Mouse (Mus musculus) common myeloid progenitor, adult 5-6 weeks (primary cell): ENCODE data around the gene Fcgr1. TPM values are rescaled to one million over a fixed set of nuclear protein-coding genes. Genes with fewer than 3 reads are reported as not detected.
"Not testable (repeated sequence)": the region's sequence is repeated elsewhere in the genome, so short reads cannot be mapped to it uniquely, and the experiment has no call there.

Experiments
- ATAC-seq: replicated peaks from 2 replicates; pipeline ENCODE4 v1.8.0; 2016; ENCODE audit warnings: low read depth, mild to moderate bottlenecking, moderate TSS enrichment, inconsistent platforms; ENCODE audit not compliant: poor library complexity, severe bottlenecking
- total RNA-seq: library from RNA; stranded (forward); fragments of 200-1000, 187-1606 nt; gene quantifications from 2 replicates; pipeline ENCODE4 v1.2.3, GENCODE M21; 2017

The Fcgr1 gene
- total RNA-seq, 1 experiment from 2014 or later: not detected

DNA sequence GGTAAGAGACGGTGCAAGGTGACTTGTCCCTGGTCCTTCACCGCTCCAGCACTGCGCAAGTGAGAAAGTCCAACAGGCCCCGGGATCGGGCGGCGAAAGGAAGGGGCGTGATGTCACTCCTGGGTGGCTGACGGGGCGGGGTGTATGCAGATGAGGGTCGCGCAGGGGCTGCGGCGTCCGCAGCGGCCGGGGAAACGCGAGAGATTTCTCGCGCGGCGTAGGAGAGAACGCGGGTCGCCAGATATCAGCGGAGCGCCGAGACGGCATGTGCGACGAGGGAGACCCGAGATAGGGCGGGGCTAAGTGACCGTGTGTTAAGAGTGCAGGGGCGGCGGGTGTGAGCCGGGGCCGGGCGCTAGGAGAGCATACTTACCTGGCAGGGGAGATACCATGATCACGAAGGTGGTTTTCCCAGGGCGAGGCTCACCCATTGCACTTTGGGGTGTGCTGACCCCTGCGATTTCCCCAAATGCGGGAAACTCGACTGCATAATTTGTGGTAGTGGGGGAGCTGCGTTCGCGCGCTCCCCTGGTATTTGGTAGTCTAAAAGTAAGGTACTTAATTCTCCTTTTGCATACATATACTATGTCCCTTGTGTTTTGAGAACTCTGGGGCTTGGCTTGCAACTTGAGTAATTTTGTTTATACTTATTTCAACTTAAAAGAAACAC lies 34.4 kb upstream of the Fcgr1 start:
- peak; percentile 42 for ATAC-seq

DNA sequence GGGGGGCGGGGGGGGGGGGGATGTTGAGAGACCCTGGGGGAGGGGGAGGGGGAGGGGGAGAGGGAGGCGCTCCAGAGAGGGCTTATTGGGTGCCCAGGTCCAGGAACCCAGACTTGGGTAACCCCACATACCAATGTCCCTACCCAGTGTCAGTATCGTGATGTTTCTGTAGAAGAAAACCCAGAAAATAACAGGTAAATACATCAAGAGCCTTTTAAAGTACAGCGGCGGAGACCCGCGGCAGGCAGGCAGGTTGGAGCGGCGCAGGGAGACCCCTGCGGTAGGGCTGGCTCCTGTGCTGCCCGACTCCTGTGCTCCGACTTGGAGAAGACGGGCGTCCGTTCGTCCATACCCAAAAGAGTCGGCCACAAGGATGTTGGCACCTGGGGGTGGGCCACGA lies 33.9 kb upstream of the Fcgr1 start:
- ATAC-seq: 0 out of 2 replicates have a peak, but pooled peaks have one; percentile 10

DNA sequence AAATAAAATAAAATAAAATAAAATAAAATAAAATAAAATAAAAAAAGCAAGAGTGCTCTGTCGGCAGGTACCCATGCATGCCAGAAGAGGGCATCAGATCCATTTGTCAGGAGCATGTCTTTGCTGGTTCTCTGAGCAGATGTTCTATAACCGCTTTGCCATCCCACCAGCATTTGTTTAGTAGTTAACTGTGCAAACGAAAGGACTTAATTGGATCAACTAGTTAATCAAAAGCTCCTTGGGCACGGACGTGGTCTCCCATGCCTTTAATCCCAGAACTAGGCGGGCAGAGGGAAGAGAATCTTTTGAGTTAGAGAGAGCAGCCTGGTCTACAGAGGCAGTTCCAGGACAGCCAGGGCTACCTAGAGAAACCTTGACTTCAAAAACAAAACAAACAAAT lies 33.4 kb upstream of the Fcgr1 start:
- ATAC-seq: peak; percentile 64

DNA sequence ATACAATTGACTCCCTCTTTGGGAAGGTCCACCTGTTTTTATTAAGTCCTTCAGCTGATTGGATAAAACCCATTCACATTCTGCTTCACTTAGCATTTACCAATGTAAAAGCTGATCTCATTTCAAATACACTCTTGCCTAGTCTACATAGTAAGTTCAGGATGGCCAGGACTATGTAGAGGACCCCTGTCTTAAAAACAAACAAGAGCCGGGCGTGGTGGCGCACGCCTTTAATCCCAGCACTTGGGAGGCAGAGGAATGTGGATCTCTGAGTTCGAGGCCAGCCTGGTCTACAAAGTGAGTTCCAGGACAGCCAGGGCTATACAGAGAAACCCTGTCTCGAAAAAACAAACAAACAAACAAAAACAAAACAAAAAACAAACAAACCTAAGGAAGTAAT lies 30.0 kb upstream of the Fcgr1 start:
- ATAC-seq: not testable (repeated sequence)

DNA sequence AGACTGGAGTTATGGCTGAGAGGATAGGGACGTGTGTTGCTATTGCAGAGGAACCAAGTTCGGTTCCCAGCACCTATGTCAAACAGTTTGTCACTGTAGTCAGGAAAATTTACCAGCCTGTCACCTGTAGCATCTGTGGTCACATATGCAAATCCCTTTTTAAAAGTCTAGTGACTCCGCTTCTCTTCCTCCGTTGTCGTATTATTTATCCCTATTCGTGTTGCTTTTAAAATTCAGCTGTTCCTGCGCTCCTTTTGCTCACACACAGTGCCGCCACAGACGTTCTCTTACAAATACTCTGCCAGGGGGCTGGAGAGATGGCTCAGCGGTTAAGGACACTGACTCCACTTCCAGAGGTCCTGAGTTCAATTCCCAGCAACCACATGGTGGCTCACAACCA lies 28.8 kb upstream of the Fcgr1 start:
- ATAC-seq: no peak

DNA sequence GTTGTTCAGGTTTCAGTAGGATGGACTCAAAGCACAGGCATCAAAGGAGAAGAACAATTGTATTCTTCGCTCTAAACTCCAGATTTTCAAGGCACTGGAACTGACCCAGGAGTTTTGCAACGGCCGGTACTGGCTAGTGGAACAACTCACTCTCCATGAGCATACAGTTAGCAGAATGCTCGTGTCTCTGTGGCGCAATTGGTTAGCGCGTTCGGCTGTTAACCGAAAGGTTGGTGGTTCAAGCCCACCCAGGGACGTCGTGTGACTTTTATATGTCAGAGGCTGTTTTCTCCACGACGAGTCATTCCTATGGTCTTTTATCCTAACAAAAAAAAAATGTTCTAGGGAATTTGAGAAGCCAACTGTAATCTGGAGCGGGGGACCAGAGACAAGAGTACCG lies 28.1 kb upstream of the Fcgr1 start:
- no peak for ATAC-seq

DNA sequence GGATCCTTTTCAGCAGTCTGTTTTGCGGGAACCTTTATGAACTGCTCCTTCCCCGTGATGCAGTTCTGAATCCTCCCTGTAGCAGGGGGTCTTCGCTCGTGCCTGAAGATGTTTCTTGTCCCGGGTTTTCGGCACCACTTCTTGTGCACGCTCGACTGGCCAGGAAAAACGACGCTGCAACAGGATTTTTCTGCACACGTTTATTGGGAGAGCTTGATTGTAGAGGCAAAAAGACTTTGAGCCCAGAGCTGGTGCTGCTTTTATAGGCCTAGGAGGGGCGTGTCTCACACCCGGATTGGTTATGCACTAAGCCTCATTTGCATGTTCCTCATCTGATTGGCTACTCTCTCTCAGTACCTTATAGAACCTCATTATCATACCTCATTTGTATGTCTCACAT lies 26.2 kb upstream of the Fcgr1 start:
- ATAC-seq: not testable (repeated sequence)

DNA sequence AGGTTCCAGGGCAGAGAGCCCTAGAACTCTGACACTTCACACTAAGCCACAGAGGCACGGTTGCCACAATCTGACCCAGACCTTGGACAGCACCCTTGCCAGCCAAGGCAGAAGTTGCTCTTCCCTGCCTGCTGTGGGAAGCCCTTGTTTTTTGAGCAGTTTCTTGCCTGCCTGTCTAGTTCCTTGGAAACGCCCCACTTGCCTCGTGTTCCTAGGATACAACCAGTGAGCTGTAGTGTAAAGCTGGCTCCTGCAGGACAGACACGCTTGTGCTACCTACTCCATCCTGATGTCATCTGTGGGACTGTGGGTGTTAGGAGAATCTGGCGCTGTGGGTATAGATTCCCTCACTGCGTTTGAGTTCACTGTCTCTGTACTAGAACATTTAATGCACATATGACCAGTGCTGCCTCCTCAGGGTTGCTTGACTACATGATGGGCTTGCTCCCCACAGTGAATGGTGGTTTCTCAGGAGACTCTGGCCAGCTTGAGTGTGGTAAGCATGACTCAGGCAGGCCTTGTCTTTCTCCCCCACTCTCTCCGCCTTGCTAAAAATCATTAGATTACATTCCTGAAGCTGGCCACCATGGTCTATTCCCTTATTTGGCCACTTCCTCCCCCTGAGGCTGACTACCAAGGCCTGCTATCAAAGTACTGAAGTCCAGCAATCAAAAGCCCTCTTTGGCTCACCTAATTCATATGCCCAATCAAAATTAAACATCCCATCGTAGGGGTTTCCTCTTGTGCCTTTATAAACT lies 18.8 kb upstream of the Fcgr1 start:
- ATAC-seq: 0 out of 2 replicates have a peak, but pooled peaks have one; percentile 42

DNA sequence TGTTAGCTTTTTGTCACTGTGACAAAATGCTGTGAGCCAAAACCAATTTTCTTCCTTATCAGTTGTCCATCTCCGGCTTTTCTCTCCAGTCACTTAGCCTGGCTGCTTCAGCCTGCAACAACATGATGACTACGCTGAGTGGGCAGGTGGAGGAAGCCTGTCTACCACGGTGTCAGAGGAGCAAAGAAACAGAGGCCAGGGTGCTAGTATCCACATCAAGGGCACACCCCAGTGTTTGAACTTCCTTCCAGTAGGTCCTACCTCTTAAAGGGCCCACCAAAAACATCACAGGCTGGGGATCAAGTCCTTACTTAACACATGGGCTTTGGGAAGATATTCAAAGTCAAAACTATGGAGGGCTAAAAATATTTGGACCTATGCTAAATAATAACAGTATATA lies 15.7 kb upstream of the Fcgr1 start:
- no peak for ATAC-seq

DNA sequence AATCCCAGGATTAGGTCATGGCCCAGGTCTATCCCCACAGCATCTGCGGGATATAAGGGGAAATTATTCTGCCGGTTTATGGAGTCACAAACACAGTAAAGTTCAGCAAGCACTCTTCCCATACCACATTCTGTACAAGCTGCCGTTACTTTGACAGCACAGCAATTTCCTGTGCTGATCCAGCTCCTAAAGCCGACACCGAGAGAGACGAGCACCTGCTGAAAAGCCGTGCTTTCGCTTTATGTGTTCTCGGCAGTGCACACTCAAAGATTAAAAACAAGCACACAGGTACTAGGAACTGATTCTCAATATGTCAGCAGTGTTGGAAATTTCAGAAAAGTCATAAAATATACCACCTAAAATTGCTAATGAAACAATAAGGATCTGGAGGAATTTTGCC lies 12.7 kb upstream of the Fcgr1 start:
- no peak for ATAC-seq

DNA sequence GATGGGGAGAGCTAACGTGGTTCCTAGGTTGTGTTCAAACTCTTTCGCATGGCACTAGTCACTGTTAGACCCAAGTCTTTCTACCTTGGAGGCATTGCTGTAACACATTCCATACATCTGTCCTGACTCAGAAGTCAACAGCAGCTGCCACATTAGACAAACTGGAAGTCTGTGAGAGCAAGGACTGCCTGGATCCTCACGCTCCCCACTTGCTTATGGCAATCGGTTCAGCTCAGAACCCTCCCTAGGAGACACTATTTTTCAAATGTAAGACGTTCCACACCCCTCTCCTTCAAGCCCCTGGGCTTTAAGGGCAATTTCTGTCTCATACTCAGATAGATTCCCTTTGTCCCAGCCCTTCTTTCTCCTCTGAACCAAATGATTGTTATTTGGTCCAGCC lies 8.3 kb upstream of the Fcgr1 start:
- ATAC-seq: no peak

DNA sequence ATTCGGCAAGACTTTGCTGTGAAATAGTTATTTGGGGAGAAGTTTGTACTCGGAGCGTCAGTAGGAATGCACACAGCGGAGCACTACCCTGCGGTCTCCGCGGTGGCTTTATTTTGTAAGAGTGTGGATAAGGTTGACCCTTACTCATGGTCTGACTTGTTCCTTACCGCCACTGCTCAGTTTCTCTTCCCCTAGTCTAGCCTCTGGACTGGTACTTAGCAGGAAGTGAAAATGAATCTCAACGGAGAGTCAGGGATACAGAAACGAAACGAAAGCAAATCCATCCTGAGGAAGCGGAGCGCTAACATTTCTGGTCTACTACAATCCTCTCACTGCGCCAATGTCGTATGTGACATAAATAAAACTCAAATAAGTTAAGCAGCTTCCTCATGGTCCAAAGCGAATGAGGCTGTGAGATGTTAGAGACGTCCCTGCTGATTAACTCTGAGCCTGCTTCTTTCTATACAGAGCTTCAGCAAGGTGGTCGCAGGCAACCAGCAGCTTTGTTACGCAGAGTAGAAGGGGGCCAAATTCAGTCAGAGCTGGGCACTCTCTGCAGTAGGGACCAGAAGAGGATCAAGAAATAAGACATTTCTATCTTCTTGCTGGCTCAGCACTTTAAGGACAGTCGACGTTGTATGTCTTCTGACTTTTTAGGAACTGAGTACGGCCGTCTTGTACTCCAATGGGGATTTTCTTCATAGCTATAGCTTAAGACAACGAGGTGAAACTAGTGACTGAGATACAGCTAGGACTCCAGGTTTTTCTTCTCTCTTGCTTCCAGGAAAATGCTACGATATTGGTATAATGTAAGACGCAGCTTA lies 7.1 kb upstream of the Fcgr1 start:
- ATAC-seq: peak; percentile 93

DNA sequence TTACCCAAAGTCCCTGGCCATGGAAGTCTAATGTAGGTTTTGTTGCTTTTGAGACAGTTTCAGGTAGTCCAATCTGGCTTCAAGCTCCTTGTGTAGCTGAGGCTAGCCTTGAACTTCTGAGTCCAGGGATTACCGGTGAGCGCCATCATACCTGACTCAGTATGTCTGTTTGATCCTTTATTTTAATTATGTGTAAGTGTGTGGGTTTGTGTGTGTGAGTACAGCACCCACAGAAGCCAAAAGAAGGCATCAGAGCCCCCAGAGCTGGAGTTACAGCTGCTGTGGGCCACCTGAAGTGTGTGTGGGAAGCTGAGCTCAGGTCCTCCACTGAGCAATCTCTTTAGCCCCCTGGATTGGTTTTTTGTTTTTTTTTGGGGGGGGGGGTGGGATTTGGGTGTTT lies 5.8 kb upstream of the Fcgr1 start:
- ATAC-seq: no peak

DNA sequence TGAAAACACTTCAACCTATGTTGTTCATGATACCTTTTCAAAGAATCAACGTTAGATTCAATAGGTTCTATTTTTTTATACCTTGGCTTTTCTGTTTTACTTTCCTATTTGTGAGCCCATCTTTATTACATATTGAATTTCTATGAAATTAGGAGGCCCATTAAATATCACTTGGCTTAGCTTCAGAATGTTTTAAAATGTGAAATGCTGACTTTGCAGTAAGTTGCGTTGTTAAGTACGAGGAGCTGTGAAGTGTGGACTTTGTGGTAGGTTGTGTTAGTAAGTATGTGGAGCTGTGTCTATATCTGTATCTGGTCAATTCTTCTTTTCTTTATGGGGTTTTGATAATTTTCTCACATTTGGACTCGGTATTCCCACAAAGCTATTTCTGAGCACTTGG lies 4.6 kb upstream of the Fcgr1 start:
- ATAC-seq: no peak

DNA sequence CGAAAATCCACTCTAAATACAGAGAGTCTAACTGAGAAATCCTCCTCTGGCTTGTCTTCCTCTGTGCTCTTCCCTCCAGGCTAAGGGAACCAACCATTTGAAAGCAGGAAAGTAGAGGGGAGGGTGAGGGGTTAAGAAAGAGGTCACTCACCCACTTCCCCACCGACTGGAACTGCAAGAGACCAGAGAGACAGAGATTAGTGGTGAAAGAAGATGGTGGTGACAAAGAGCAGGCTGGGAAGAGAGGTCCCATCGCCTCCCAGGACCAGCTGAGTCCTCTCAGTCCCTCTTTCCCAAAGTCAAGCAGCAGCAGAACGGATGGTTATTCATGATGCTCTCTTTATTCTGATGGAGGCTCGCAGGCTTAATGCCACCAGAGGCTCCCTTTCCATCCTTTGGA lies 401 bp downstream of the Fcgr1 start:
- ATAC-seq: no peak; the same call in 1 of the 2 replicates

DNA sequence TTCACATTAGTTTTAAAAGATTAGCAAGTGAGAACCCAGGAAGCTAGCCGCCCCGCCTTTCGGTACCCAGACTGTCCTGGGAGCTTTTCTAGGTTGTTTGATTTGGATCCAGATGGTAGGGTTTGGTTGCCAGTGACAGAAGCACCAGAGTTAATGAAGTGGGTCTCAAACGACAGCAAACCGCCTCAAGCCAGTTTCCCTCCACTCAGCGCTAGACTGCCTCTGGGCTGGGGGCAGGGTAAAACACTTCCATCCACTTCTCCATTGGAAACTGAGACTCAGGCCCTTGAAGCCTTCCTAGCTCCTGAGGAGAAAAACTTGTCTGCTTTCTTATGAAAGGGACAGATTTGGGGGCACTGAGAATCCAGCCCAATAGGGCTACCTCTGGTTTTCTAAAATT lies 1.1 kb downstream of the Fcgr1 start:
- ATAC-seq: no peak

DNA sequence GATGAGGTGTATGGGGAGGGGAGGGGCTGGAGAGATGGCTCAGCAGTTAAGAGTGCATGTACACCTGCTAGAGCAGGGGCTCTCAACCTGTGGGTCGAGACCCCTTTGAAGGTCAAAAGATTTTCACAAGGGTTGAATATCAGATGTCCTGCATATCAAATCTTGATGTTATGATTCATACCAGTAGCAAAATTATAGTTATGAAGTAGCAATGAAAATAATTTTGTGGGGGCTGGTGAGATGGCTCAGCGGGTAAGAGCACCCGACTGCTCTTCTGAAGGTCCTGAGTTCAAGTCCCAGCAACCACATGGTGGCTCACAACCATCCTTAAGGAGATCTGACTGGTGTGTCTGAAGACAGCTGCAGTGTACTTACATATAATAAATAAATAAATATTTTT lies 3.0 kb downstream of the Fcgr1 start:
- not testable (repeated sequence) for ATAC-seq

DNA sequence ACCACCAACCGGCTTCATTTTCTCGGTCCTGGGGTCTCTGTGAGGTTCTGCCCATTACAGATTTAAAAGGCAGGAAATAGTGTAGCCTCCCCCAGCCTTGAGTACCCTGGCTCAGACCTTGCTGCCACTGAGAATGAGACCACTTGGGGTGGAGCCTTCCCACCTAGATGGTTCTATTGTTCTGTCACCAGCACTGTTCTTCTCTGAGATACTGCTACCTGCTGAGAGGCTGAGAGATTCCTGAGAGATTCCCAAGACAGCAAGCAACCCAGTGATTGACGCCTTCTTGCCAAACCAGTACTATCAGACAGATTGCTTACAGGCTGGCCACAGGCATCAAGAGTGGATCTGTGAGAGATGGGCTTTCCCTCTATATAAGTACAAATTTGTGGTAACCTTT lies 4.6 kb downstream of the Fcgr1 start:
- ATAC-seq: no peak

DNA sequence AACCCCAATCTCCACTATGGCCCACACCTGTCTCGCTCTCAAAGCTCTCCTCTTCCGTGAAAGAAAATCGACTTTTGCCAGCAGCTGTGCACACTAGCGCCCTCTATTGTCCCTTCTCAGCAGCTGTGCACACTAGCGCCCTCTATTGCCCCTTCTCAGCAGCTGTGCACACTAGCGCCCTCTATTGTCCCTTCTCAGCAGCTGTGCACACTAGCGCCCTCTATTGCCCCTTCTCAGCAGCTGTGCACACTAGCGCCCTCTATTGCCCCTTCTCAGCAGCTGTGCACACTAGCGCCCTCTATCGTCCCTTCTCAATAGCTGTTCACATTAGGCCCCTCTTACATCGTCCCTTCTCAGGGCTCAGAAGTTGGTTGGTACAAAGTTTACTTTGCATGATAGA lies 6.4 kb downstream of the Fcgr1 start:
- ATAC-seq: not testable (repeated sequence)

DNA sequence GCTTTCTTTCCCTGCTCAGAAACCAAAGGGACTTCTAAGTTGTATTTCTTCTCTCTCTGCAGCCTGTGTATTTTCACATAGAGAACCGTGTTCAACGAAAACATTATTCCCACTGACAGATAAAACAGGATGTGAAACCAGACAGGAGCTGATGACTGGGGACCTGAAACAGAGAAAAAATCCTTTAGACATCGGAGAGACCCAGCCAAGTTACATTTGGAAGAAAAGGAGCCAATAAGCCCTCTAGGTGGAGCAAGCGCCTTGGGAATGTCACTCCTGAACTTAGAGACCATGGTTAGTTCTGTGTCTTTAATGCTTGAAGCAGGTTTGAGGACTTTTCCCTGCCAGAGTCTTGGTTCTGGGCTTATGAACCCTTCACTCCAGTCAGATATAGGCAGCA lies 9.3 kb downstream of the Fcgr1 start:
- peak; percentile 68 for ATAC-seq

DNA sequence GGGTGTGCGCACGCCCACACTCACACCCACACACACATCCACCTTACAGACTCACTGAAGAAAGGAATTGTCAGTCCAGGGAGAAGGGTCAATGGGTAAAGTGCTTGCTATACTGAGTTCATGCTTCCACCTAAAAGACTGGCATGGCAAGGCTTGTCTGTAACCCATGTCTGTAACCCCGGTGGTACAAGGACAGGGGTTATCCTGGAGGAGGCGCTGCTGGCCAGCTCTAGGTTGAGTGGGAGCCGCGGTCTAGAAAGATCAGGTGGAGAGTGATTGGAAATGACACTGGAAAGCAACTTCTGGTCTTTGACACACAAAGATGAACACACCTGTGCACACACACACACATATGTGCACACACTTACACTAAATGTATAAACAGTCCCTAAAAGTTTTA lies 13.1 kb downstream of the Fcgr1 start:
- no peak for ATAC-seq
